Mouse (Mus musculus): ENCODE data around the gene Nufip2. TPM values are rescaled to one million over a fixed set of nuclear protein-coding genes. Genes with fewer than 3 reads are reported as not detected.

The Nufip2 gene
- polyA plus RNA-seq, 1 experiment from 2014 or later = 3.9 TPM

GRCm38 (mm10) chr11:77775701-77776400, 89.9 kb downstream of the Nufip2 start:
- Histone ChIP-seq H3K4me1 (replicated peaks; ENCODE audit: insufficient read depth, low read length) (peaks cover 12% of the 10 kb centered on the region; the same call in 1 of the 2 replicates), H3K36me3 (ENCODE audit: insufficient read depth, low read length) (peaks cover 12% of the 10 kb centered on the region; the same call in 1 of the 2 replicates), H3K27ac (peak overlapping the region; percentile 50), H3K4me2 (ENCODE audit: low read length) (no peak overlapping the region), H3K27me3 (ENCODE audit: insufficient read depth, low read length) (no peaks in the 10 kb centered on the region), H3K4me3 (replicated peaks; ENCODE audit: low read depth, low read length) (no peak overlapping the region), H3K9me3 (replicated peaks; ENCODE audit: low read length) (no peaks in the 10 kb centered on the region), H3K9ac (ENCODE audit: low read depth, low read length) (no peak overlapping the region)
- ATAC-seq (replicated peaks; ENCODE audit: low FRiP score, low read depth) (no peak), DNase-seq (ENCODE audit: low spot score) (no peak)
- 43% methylated on average over 9 of the region's 9 CpGs for WGBS
- TF ChIP-seq CTCF (IDR thresholded peaks at IDR 0.05; ENCODE audit: low read depth) = no peak

- DNase-seq (ENCODE audit: low spot score) (no peak), ATAC-seq (replicated peaks; ENCODE audit: low FRiP score, low read depth) (no peak)
- Histone ChIP-seq H3K4me3 (replicated peaks; ENCODE audit: low read depth, low read length) (no peak overlapping the region), H3K9ac (ENCODE audit: low read depth, low read length) (no peak overlapping the region), H3K4me2 (ENCODE audit: low read length) (no peak overlapping the region), H3K9me3 (replicated peaks; ENCODE audit: low read length) (no peaks in the 10 kb centered on the region), H3K27me3 (ENCODE audit: insufficient read depth, low read length) (no peaks in the 10 kb centered on the region), H3K27ac (no peak overlapping the region), H3K36me3 (ENCODE audit: insufficient read depth, low read length) (peaks cover 12% of the 10 kb centered on the region; the same call in 1 of the 2 replicates), H3K4me1 (replicated peaks; ENCODE audit: insufficient read depth, low read length) (peaks cover 24% of the 10 kb centered on the region; the same call in 1 of the 2 replicates)
- WGBS = 75% methylated on average over 17 of the region's 17 CpGs
- no peak for TF ChIP-seq CTCF (IDR thresholded peaks at IDR 0.05; ENCODE audit: low read depth)
Measured at GRCm38 (mm10) chr11:77777436-77777835, 91.5 kb downstream of the Nufip2 start.

- 94% methylated on average over 17 of the region's 17 CpGs for WGBS
Measured at GRCm38 (mm10) chr11:77777937-77778336, 92.0 kb downstream of the Nufip2 start.

GRCm38 (mm10) chr11:77779240-77779639, 93.3 kb downstream of the Nufip2 start:
- H3K4me2 ChIP-seq (ENCODE audit: low read length) = no peak overlapping the region
- peaks cover 12% of the 10 kb centered on the region; the same call in 1 of the 2 replicates for H3K36me3 ChIP-seq (ENCODE audit: insufficient read depth, low read length)
- no peak for DNase-seq (ENCODE audit: low spot score)
- H3K9ac ChIP-seq (ENCODE audit: low read depth, low read length) = no peak overlapping the region
- H3K4me3 ChIP-seq (replicated peaks; ENCODE audit: low read depth, low read length) = no peak overlapping the region
- H3K9me3 ChIP-seq (replicated peaks; ENCODE audit: low read length) = no peaks in the 10 kb centered on the region
- H3K27ac ChIP-seq = no peak overlapping the region
- peaks cover 31% of the 10 kb centered on the region for H3K4me1 ChIP-seq (replicated peaks; ENCODE audit: insufficient read depth, low read length)
- H3K27me3 ChIP-seq (ENCODE audit: insufficient read depth, low read length) = no peaks in the 10 kb centered on the region
- WGBS = 26% methylated on average over 1 of the region's 1 CpGs
- TF ChIP-seq CTCF (IDR thresholded peaks at IDR 0.05; ENCODE audit: low read depth) = no peak
- ATAC-seq (replicated peaks; ENCODE audit: low FRiP score, low read depth) = no peak

More at GRCm38 (mm10) chr11:77777937-77778336, 92.0 kb downstream of the Nufip2 start:
- H3K27me3 ChIP-seq (ENCODE audit: insufficient read depth, low read length) = no peaks in the 10 kb centered on the region
- H3K36me3 ChIP-seq (ENCODE audit: insufficient read depth, low read length) = peaks cover 12% of the 10 kb centered on the region; the same call in 1 of the 2 replicates
- H3K4me2 ChIP-seq (ENCODE audit: low read length) = no peak overlapping the region
- H3K27ac ChIP-seq = no peak overlapping the region
- H3K9me3 ChIP-seq (replicated peaks; ENCODE audit: low read length) = no peaks in the 10 kb centered on the region
- DNase-seq (ENCODE audit: low spot score) (no peak), ATAC-seq (replicated peaks; ENCODE audit: low FRiP score, low read depth) (no peak)
- no peak overlapping the region for H3K4me3 ChIP-seq (replicated peaks; ENCODE audit: low read depth, low read length)
- no peak for TF ChIP-seq CTCF (IDR thresholded peaks at IDR 0.05; ENCODE audit: low read depth)
- no peak overlapping the region for H3K9ac ChIP-seq (ENCODE audit: low read depth, low read length)
- peaks cover 21% of the 10 kb centered on the region; the same call in 1 of the 2 replicates for H3K4me1 ChIP-seq (replicated peaks; ENCODE audit: insufficient read depth, low read length)

GRCm38 (mm10) chr11:77781088-77781487, 95.1 kb downstream of the Nufip2 start:
- H3K4me2 ChIP-seq (ENCODE audit: low read length) = no peak overlapping the region
- H3K9ac ChIP-seq (ENCODE audit: low read depth, low read length) = no peak overlapping the region
- no peak for TF ChIP-seq CTCF (IDR thresholded peaks at IDR 0.05; ENCODE audit: low read depth)
- DNase-seq (ENCODE audit: low spot score) (no peak), ATAC-seq (replicated peaks; ENCODE audit: low FRiP score, low read depth) (no peak)
- peaks cover 12% of the 10 kb centered on the region; the same call in 1 of the 2 replicates for H3K36me3 ChIP-seq (ENCODE audit: insufficient read depth, low read length)
- H3K4me3 ChIP-seq (replicated peaks; ENCODE audit: low read depth, low read length) = no peak overlapping the region
- 62% methylated on average over 7 of the region's 7 CpGs for WGBS
- H3K27me3 ChIP-seq (ENCODE audit: insufficient read depth, low read length) = no peaks in the 10 kb centered on the region
- H3K27ac ChIP-seq = no peak overlapping the region
- H3K9me3 ChIP-seq (replicated peaks; ENCODE audit: low read length) = no peaks in the 10 kb centered on the region
- H3K4me1 ChIP-seq (replicated peaks; ENCODE audit: insufficient read depth, low read length) = peaks cover 44% of the 10 kb centered on the region

GRCm38 (mm10) chr11:77782104-77782815, 96.3 kb downstream of the Nufip2 start:
- TF ChIP-seq CTCF (IDR thresholded peaks at IDR 0.05; ENCODE audit: low read depth) = no peak
- no peak overlapping the region for H3K4me3 ChIP-seq (replicated peaks; ENCODE audit: low read depth, low read length)
- 71% methylated on average over 7 of the region's 7 CpGs for WGBS
- no peaks in the 10 kb centered on the region for H3K27me3 ChIP-seq (ENCODE audit: insufficient read depth, low read length)
- no peaks in the 10 kb centered on the region for H3K9me3 ChIP-seq (replicated peaks; ENCODE audit: low read length)
- peaks cover 51% of the 10 kb centered on the region for H3K4me1 ChIP-seq (replicated peaks; ENCODE audit: insufficient read depth, low read length)
- H3K27ac ChIP-seq = peak overlapping the region; percentile 48
- DNase-seq (ENCODE audit: low spot score) (no peak), ATAC-seq (replicated peaks; ENCODE audit: low FRiP score, low read depth) (no peak)
- no peak overlapping the region for H3K4me2 ChIP-seq (ENCODE audit: low read length)
- no peak overlapping the region for H3K9ac ChIP-seq (ENCODE audit: low read depth, low read length)
- H3K36me3 ChIP-seq (ENCODE audit: insufficient read depth, low read length) = peaks cover 11% of the 10 kb centered on the region; the same call in 1 of the 2 replicates

Data from kidney, postnatal 0 days (tissue).